Mouse (Mus musculus): ENCODE data around the gene Tmem56. TPM values are rescaled to one million over a fixed set of nuclear protein-coding genes. Genes with fewer than 3 reads are reported as not detected.

Tmem56 gene
- polyA plus RNA-seq, 1 experiment from 2014 or later = 2.6 TPM

- Histone ChIP-seq H3K9me3 (replicated peaks) (no peaks in the 10 kb centered on the region), H3K9ac (replicated peaks) (no peak overlapping the region), H3K36me3 (no peaks in the 10 kb centered on the region), H3K27ac (replicated peaks) (no peak overlapping the region), H3K4me1 (no peaks in the 10 kb centered on the region), H3K4me3 (replicated peaks) (no peak overlapping the region), H3K27me3 (replicated peaks) (no peaks in the 10 kb centered on the region), H3K4me2 (no peak overlapping the region)
- no peak for ATAC-seq (ENCODE audit: low FRiP score)
- WGBS = 89% methylated on average over 8 of the region's 8 CpGs
These were observed 58.1 kb downstream of the Tmem56 start for GRCm38 (mm10) chr3:121224763-121225162.

GRCm38 (mm10) chr3:121224185-121224584, 58.7 kb downstream of the Tmem56 start:
- Histone ChIP-seq H3K4me2 (no peak overlapping the region), H3K4me1 (no peaks in the 10 kb centered on the region), H3K9ac (replicated peaks) (no peak overlapping the region), H3K27ac (replicated peaks) (no peak overlapping the region), H3K4me3 (replicated peaks) (no peak overlapping the region), H3K36me3 (no peaks in the 10 kb centered on the region), H3K27me3 (replicated peaks) (no peaks in the 10 kb centered on the region), H3K9me3 (replicated peaks) (no peaks in the 10 kb centered on the region)
- 94% methylated on average over 6 of the region's 6 CpGs for WGBS
- no peak for ATAC-seq (ENCODE audit: low FRiP score)

- H3K9me3 ChIP-seq (replicated peaks) = no peaks in the 10 kb centered on the region
- H3K4me1 ChIP-seq = no peaks in the 10 kb centered on the region
- H3K36me3 ChIP-seq = no peaks in the 10 kb centered on the region
- no peak overlapping the region for H3K4me3 ChIP-seq (replicated peaks)
- no peaks in the 10 kb centered on the region for H3K27me3 ChIP-seq (replicated peaks)
- no peak for ATAC-seq (ENCODE audit: low FRiP score)
- H3K4me2 ChIP-seq = no peak overlapping the region
- no peak overlapping the region for H3K9ac ChIP-seq (replicated peaks)
- H3K27ac ChIP-seq (replicated peaks) = no peak overlapping the region
- 82% methylated on average over 7 of the region's 7 CpGs for WGBS
These were observed 60.9 kb downstream of the Tmem56 start for GRCm38 (mm10) chr3:121221987-121222386.

- H3K4me3 ChIP-seq (replicated peaks) = no peak overlapping the region
- WGBS = 81% methylated on average over 6 of the region's 6 CpGs
- H3K27ac ChIP-seq (replicated peaks) = no peak overlapping the region
- no peaks in the 10 kb centered on the region for H3K36me3 ChIP-seq
- H3K4me2 ChIP-seq = no peak overlapping the region
- H3K9ac ChIP-seq (replicated peaks) = no peak overlapping the region
- no peaks in the 10 kb centered on the region for H3K4me1 ChIP-seq
- no peak for ATAC-seq (ENCODE audit: low FRiP score)
- H3K27me3 ChIP-seq (replicated peaks) = no peaks in the 10 kb centered on the region
- H3K9me3 ChIP-seq (replicated peaks) = no peaks in the 10 kb centered on the region
These were observed 65.9 kb downstream of the Tmem56 start for GRCm38 (mm10) chr3:121217011-121217410.

GRCm38 (mm10) chr3:121213501-121213900, 69.4 kb downstream of the Tmem56 start:
- no peak overlapping the region for H3K4me2 ChIP-seq
- 79% methylated on average over 3 of the region's 3 CpGs for WGBS
- no peaks in the 10 kb centered on the region for H3K36me3 ChIP-seq
- no peak overlapping the region for H3K4me3 ChIP-seq (replicated peaks)
- H3K27ac ChIP-seq (replicated peaks) = no peak overlapping the region
- no peak for ATAC-seq (ENCODE audit: low FRiP score)
- no peaks in the 10 kb centered on the region for H3K27me3 ChIP-seq (replicated peaks)
- H3K9ac ChIP-seq (replicated peaks) = no peak overlapping the region
- H3K9me3 ChIP-seq (replicated peaks) = no peaks in the 10 kb centered on the region
- H3K4me1 ChIP-seq = no peaks in the 10 kb centered on the region

- H3K27ac ChIP-seq (replicated peaks) = no peak overlapping the region
- H3K9me3 ChIP-seq (replicated peaks) = no peaks in the 10 kb centered on the region
- H3K4me1 ChIP-seq = no peaks in the 10 kb centered on the region
- no peak overlapping the region for H3K4me2 ChIP-seq
- no peak overlapping the region for H3K9ac ChIP-seq (replicated peaks)
- no peak for ATAC-seq (ENCODE audit: low FRiP score)
- no peak overlapping the region for H3K4me3 ChIP-seq (replicated peaks)
- H3K36me3 ChIP-seq = no peaks in the 10 kb centered on the region
- H3K27me3 ChIP-seq (replicated peaks) = no peaks in the 10 kb centered on the region
- 50% methylated on average over 1 of the region's 1 CpGs for WGBS
These were observed 70.7 kb downstream of the Tmem56 start for GRCm38 (mm10) chr3:121212156-121212555.

GRCm38 (mm10) chr3:121208994-121209393, 73.9 kb downstream of the Tmem56 start:
- Histone ChIP-seq H3K4me1 (no peaks in the 10 kb centered on the region), H3K27ac (replicated peaks) (no peak overlapping the region), H3K27me3 (replicated peaks) (no peaks in the 10 kb centered on the region), H3K9me3 (replicated peaks) (no peaks in the 10 kb centered on the region), H3K4me3 (replicated peaks) (no peak overlapping the region), H3K9ac (replicated peaks) (no peak overlapping the region), H3K36me3 (no peaks in the 10 kb centered on the region), H3K4me2 (no peak overlapping the region)
- ATAC-seq (ENCODE audit: low FRiP score) = no peak
- WGBS = 95% methylated on average over 5 of the region's 5 CpGs

GRCm38 (mm10) chr3:121206202-121206882, 76.6 kb downstream of the Tmem56 start:
- no peak overlapping the region for H3K9ac ChIP-seq (replicated peaks)
- no peaks in the 10 kb centered on the region for H3K9me3 ChIP-seq (replicated peaks)
- no peak for ATAC-seq (ENCODE audit: low FRiP score)
- H3K27me3 ChIP-seq (replicated peaks) = no peaks in the 10 kb centered on the region
- H3K36me3 ChIP-seq = no peaks in the 10 kb centered on the region
- no peak overlapping the region for H3K4me3 ChIP-seq (replicated peaks)
- WGBS = 92% methylated on average over 19 of the region's 19 CpGs
- no peak overlapping the region for H3K27ac ChIP-seq (replicated peaks)
- no peak overlapping the region for H3K4me2 ChIP-seq
- H3K4me1 ChIP-seq = no peaks in the 10 kb centered on the region

GRCm38 (mm10) chr3:121202638-121203037, 80.3 kb downstream of the Tmem56 start:
- Histone ChIP-seq H3K9me3 (replicated peaks) (no peaks in the 10 kb centered on the region), H3K4me2 (no peak overlapping the region), H3K27ac (replicated peaks) (no peak overlapping the region), H3K4me3 (replicated peaks) (no peak overlapping the region), H3K4me1 (no peaks in the 10 kb centered on the region), H3K27me3 (replicated peaks) (no peaks in the 10 kb centered on the region), H3K36me3 (no peaks in the 10 kb centered on the region), H3K9ac (replicated peaks) (no peak overlapping the region)
- no peak for ATAC-seq (ENCODE audit: low FRiP score)
- 80% methylated on average over 2 of the region's 2 CpGs for WGBS

- Histone ChIP-seq H3K4me2 (no peak overlapping the region), H3K27me3 (replicated peaks) (no peaks in the 10 kb centered on the region), H3K9me3 (replicated peaks) (no peaks in the 10 kb centered on the region), H3K4me3 (replicated peaks) (no peak overlapping the region), H3K27ac (replicated peaks) (no peak overlapping the region), H3K4me1 (no peaks in the 10 kb centered on the region), H3K9ac (replicated peaks) (no peak overlapping the region), H3K36me3 (no peaks in the 10 kb centered on the region)
- WGBS = 63% methylated on average over 11 of the region's 11 CpGs
- no peak for ATAC-seq (ENCODE audit: low FRiP score)
These were observed 81.7 kb downstream of the Tmem56 start for GRCm38 (mm10) chr3:121201012-121201747.

GRCm38 (mm10) chr3:121189199-121189598, 93.7 kb downstream of the Tmem56 start:
- Histone ChIP-seq H3K27ac (replicated peaks) (no peak overlapping the region), H3K4me1 (no peaks in the 10 kb centered on the region), H3K4me3 (replicated peaks) (no peak overlapping the region), H3K4me2 (no peak overlapping the region), H3K9me3 (replicated peaks) (no peaks in the 10 kb centered on the region), H3K9ac (replicated peaks) (no peak overlapping the region), H3K36me3 (no peaks in the 10 kb centered on the region), H3K27me3 (replicated peaks) (no peaks in the 10 kb centered on the region)
- ATAC-seq (ENCODE audit: low FRiP score) = no peak
- WGBS = 92% methylated on average over 2 of the region's 2 CpGs

GRCm38 (mm10) chr3:121187510-121187909, 95.4 kb downstream of the Tmem56 start:
- ATAC-seq (ENCODE audit: low FRiP score) = no peak
- no peak overlapping the region for H3K4me2 ChIP-seq
- WGBS = 90% methylated on average over 7 of the region's 7 CpGs

More at GRCm38 (mm10) chr3:121187510-121187909, 95.4 kb downstream of the Tmem56 start:
- Histone ChIP-seq H3K36me3 (no peaks in the 10 kb centered on the region), H3K27me3 (replicated peaks) (no peaks in the 10 kb centered on the region), H3K9ac (replicated peaks) (no peak overlapping the region), H3K4me1 (no peaks in the 10 kb centered on the region), H3K4me3 (replicated peaks) (no peak overlapping the region), H3K27ac (replicated peaks) (no peak overlapping the region), H3K9me3 (replicated peaks) (no peaks in the 10 kb centered on the region)
